Mouse (Mus musculus): ENCODE measurements around the gene Trp53i13.

The Trp53i13 gene

DNA sequence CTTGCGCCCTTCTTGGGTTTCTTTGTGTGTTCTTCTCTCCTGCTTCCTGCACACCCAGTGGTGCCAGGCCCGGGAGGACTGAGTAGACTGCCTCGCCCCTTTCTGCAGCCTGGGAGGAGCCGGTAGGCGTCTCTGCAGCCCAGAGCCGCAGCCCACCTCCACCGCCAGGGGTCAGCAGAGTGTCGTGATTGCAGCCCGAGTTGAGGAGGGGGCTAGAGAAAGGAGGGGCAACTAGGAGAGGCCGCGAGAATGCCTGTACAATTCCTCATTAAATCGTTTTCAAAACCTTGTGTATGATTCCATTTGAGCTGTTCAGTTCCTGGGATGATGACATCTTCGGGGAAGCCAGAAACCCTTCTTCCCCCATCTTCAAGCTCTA lies 24.7 kb downstream of the Trp53i13 start:
- DNase-seq = peak; percentile 91

DNA sequence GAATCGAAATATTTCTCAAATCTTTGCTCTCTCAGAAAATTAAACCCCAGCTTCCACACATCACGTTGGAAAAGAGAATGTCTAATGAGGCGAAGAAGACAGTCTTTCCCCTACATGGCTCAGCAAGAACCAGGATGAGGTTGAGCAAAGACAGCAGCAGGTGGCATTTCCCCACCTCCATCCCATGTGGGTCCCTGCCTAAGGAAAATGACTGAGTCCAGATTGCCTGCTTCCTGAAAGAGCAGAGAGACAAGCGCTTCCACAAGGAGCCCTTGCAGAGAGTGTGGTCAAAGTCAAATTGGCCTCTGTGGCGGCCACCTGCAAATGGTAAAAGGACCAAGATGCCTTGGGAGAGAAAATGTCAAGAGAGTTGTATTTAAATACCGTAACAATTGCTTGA lies 25.3 kb downstream of the Trp53i13 start:
- no peak for DNase-seq

DNA sequence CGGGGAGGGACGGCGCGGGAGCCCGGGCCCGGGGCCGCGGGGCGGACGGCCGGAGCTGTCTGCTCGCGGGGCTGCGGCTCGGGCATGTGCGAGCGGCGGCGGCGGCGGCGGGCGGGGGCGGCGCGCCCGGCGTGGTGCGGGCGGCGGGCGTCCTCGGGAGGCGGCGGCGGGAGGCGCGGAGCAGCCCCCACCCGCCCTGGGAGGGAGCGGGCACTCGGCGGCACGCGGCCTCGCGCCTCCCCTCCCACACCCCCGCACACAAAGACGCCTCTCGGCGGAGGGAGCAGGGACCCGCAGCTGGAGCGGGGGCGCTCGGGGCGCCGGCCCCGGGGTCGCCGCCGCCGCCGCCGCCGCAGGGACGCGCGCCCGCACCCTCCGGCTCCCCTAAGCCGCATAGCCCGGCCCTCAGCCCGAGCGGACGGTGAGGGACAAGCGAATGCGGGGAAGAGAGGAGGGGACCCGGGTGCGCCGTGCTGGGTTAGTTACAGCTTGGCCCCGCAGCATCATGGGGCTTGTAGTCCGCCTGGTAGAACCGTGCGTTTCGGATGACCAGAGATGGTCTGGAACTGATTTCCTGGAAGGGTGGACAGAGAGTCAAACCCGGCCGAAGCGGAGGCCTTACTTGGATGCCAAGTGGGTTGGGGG lies 26.1 kb downstream of the Trp53i13 start, which contains the start of gene Ankrd13b:
Gene Ankrd13b, minus strand, starts transcription at position 88 of the 645 bp plus-strand sequence.
- peak; percentile 67 for DNase-seq

DNA sequence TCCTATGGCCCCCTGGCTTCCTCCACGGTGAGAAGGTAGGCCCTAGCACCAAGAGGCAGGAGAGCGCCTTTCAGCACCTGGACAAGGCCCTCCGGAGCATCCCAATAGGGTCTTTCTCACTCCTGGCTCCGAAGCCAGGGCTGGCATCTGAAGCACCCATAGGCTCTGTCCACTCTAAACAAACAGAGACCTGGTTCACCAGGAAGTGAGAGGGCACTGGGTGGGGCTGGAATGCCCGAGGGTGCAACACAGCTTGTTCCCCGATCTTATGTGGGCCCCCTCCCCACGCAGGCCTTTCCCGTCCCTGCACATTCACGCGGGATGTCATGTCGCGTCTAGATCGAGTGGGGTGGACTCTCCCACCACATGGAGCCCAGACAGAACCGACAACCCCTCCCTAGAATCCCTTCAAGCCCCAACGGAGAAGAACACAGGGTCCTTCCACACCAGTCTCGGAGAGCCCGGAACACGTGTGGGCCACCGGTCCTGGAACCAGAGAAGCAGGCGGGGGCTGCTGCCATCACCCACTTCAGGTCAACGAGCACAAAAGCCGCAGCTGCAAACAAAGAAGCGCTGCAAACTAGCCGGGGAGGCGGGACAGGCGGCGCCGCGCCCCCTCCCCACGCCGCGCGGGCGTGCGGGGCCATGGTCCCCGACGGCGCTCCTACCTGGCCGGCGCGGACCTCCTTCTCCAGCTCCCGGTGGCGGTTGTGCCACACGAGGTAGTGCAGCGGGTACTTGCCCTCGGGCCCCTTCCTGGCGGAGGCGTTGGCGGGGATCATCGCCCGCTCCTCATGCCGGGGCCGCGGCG lies 26.8 kb downstream of the Trp53i13 start:
- DNase-seq = no peak

DNA sequence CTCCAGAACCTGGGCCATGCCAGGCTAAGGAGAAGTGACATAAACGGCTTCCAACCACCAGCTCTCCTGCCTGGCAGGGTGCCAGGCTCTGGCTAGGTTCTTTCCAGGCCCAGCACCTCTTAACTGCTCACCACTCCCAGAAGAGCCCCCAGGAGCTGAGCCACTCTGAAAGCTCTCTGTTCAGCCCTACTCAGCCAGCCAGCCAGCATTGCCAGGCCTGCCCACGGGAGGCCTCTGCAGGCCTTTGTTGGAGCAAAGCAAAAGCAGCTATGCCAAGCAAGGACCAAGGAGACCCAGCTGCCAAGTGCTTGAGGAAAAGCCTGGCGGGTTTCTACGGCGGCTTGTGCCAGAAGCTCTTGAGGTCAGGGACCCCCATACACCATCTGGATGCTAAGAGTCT lies 29.0 kb downstream of the Trp53i13 start:
- no peak for DNase-seq

DNA sequence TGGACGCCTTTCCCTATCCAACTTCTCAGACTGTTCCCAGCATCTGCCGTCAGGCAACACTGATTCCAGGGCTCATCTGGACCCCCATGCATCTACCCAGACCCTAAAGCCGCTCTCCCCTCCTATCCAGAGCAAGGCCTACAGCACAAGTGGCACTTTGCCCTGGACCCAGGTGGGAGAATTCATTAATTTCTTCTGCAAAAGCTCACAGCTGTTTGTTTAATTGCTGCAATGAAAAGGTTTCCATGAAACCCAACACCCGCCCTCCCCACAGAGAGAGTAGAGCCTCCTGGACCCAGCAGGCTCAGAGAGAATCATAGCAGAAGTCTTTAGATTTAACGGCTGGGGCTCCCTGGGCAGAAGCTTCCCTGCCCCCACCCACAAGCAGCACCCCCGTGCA lies 30.6 kb downstream of the Trp53i13 start:
- no peak for DNase-seq

DNA sequence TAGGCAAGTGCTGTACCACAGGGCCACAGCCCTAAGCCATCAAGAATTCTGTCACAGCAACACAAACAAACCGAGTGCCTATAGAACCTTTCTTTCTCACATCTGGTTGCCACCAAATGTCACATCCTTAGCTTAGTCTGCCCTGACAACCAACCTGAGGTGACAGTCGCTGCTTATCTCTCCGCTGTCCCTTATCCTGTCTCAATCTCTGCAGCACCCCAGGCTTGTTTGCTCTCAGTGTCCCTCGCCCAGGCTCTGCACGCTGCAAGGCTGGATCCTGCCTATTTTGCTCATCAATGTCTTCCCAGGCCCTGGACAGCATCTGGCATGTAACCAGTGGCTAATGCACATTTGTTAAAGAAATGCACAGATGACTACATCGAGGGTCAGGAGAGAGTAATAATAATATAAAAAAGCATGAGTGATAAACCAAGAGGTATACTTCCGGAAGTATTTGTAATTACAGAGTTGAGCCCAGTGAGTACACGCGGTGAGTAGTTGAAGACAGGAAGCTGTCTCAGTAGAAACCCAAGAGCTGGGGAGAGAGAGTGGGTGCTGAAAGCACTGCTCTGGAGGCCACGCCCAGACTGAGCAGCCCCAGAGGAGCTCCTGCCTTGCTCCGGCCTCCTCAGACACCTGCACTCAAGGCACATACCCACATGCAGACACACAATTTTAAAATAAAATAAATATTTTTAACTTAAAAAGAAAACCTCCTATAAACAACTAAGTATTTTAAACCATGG lies 32.1 kb downstream of the Trp53i13 start:
- DNase-seq = no peak

DNA sequence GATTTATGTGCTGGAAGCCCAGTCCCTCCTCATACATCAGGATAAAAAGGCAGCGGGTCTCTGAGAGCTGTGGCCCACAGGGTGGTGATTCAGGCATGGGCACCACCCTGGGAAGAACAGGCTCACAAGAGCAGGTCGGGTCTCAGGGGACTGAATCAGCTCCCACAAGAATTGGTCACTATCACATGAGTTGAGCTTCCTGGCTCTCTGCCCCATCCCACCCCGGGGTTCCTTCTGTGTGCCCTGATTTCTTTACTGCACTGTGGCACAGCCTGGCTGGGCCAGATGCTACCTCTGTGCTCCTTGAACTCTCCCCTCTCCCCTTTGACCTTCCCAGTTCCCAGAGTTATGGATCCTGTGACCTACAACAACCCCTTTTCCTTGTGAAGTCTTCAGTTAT lies 32.7 kb downstream of the Trp53i13 start:
- DNase-seq = no peak

DNA sequence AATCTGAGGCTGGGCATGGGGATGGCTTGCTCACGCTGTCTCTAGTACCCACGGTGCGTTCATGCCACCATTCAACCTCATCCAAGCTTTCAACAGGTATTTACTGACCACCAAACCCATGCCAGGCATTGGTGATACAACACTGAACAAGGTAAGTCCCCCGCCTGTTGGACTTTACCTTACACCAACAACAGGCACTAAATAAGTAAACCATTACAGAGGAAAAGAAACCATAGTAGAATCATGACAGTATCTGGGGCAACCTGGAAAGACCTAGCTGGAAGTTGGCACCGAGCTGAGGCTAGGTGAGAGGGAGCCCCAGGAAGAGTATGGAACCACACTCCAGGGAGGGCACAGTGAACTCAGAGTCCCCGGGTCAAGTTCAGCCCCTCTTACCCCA lies 38.9 kb downstream of the Trp53i13 start:
- DNase-seq = no peak

DNA sequence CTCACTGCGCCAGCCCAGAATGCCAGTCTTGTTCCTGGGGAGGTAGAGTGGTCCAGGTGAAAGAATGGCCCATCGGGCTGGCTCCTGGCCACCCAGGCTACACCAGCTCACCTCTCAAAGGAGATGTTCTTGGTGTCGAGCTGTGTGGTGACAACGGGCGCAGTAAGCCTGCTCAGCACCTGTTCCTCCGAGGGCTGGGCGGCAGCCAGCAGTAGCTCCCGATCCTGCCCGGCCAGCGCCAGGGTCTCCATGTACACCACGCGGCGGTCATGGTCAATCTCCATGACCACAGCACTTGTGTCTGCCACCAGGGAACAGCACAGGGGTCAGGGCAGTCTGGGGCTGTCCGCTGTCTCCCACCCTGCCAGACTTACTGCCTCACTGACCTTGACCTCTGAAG lies 39.6 kb downstream of the Trp53i13 start:
- DNase-seq = no peak

DNA sequence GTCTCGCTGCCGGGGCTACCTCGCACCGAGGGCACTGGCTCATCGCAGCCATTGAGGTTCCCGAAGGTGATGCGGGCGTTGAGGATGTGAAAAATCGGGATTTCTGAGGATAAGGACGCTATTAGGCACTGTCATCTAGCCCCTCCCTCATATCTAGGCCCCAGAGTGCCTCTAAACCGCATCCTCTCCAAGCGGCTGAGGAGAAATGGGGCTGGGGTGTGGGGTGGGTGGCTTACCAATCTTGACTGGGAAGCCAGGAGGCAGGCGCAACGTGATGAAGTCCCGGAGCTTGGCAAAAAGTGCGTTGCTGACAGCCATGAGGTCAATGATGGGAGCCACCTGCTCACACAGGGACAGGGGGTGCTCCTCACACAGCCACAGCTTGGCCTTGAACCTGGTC lies 43.0 kb downstream of the Trp53i13 start:
- DNase-seq = no peak

DNA sequence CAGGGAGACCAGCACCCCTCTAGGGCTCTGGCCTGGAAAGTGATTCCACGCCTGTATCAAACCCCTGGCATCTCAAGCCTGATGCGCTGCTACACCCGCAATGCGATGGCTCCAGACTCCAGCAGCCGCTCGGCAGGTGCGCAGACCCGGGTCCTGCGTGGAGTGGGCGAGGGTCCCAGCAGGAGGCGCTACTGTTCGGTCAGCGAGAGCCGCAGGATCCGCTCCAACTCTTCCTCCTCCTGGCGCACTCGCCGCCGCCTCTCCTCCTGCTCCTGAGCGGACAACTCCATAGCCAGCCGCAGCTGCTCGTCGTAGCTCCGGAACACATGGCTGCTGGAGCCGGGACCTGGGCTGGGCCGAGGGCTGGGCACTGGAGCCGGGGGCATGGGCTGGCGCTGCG lies 44.4 kb downstream of the Trp53i13 start:
- no peak for DNase-seq

DNA sequence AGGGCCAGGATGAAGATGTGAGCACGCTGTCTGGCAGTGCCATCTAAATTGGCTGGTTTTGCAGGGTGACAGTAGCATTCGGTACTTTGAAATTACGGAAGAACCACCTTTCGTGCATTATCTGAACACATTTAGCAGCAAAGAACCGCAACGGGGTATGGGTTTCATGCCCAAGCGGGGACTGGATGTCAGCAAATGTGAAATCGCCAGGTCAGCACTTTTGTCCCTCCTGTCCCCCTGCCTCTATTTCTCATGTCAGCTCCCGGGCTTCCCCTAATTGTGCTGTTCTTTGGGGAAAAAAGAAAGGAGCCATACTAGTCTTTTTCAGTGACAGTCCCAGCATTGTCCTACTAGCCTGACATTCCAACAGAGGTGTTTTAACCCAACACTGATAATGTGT lies 47.4 kb downstream of the Trp53i13 start:
- no peak for DNase-seq

DNA sequence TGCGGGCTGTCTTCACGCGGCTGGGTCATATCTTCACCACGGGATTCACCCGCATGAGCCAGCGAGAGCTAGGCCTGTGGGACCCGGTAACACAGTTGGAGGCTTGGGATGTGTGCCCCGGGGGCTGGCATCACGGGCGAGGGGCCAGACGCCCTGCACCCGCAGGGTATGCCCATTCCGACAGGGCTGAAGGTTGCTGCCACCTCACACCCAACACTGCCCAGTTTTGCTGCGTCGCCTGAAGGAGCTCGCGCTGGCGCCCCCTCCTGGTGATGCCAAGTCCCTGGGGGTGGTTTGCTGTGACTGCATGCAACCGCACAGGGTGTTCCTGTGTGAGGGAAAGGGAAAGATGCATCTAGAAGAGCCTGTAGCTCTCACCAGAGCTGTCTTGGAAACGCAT lies 48.0 kb downstream of the Trp53i13 start:
- DNase-seq = peak; percentile 78

DNA sequence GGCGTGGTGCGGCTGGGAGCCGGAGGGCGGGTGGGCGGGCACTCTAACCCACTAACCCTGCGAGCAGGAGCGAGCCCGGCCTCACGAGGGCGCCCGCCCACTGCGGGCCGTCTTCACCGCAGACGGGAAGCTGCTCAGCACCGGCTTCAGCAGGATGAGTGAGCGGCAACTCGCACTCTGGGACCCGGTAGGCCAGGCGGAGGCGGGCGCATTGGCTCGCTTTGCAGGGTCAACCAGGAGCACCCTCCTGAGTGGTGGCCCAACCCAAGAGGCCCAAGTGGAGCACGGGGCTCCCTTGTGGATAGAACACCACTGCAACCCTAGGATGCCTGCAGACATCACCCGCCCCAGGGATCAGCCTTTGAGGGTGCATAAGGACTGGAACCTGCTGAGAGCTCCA lies 48.6 kb downstream of the Trp53i13 start:
- peak; percentile 77 for DNase-seq

DNA sequence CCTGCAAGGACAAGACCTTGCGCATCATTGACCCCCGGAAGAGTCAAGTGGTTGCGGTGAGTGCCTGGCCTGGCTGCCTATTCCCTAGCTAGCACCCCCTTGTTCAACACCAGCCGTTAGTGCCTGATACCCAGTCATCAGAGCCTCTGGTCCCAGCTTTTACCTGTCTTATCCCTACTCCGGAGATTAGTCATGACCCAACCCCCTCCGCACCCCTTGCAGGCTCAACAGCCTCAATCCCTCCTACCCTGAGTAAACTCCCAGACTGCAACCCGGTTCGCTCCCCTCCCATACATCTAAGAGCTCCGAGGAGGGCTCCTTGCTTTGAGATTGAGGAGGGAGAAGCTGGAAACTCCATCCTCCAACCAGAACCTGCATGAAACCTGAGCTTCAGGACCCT lies 49.2 kb downstream of the Trp53i13 start:
- no peak for DNase-seq

DNA sequence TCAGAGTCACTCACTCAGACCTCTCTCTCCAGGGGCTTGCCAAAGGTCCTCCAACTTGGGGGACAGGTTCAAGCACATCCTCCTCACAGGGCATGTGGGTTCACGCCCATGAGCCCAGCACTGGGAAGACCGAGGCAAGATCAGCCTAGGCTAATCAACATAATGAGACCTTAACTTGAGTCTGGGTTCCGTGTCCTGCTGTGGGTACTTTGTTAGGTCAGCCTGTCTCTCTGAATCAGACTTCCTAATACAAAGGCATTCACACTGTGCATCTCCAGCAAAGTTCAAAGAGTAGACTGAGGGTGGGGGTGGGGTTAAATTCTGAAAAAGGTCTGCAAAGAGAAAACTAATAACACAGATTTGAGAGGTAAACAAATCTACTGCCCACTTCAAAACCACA lies 50.7 kb downstream of the Trp53i13 start:
- DNase-seq = no peak

DNA sequence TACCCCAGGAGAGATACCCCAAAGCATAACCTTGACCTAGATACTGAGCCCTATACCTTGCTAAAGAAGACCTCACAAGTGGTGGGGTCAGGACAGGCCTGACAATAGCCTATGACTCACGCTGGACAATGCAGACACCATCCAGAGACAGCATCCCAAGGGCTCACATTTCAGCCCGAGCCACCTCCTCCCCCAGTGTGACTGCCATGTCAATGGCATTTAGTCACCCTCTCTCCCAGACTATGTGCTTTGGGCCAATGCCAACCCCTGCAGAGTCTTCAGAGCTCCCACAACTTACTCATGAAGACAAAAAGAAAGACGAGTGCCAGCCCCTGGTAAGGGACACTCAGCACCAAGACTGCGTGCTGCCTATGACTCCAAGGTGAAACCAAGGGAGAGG lies 51.1 kb downstream of the Trp53i13 start:
- DNase-seq = no peak

DNA sequence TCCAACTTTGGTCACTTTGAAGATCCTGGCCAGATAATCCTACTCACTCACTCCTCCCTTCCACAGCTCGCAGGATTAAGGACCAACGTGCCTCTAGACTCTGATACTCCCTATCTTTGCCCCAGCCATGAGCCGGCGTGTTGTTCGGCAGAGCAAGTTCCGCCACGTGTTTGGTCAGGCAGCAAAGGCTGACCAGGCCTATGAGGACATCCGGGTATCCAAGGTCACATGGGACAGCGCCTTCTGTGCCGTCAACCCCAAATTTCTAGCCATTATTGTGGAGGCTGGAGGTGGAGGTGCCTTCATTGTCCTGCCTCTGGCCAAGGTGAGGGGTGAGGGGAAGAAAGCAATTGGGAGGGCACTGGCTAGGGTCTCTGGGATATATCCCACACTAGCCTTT lies 52.0 kb downstream of the Trp53i13 start:
- DNase-seq = no peak

DNA sequence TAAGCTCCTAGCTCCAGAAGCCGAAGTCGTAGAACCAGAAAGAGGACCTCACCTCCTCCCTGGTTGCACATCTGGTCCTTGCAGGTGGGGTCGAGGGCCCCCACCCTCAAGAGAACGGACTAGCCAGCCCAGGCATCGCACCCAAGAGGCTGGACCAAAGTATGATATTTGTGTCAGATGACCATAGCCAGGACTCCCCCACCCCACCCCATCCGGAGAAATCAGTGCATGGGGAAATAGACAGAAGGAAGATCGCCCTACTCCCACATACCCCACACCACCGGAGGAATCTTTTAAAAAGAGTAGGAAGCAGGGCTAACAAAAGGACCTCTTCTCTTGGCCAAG lies 52.7 kb downstream of the Trp53i13 start:
- no peak for DNase-seq

DNA sequence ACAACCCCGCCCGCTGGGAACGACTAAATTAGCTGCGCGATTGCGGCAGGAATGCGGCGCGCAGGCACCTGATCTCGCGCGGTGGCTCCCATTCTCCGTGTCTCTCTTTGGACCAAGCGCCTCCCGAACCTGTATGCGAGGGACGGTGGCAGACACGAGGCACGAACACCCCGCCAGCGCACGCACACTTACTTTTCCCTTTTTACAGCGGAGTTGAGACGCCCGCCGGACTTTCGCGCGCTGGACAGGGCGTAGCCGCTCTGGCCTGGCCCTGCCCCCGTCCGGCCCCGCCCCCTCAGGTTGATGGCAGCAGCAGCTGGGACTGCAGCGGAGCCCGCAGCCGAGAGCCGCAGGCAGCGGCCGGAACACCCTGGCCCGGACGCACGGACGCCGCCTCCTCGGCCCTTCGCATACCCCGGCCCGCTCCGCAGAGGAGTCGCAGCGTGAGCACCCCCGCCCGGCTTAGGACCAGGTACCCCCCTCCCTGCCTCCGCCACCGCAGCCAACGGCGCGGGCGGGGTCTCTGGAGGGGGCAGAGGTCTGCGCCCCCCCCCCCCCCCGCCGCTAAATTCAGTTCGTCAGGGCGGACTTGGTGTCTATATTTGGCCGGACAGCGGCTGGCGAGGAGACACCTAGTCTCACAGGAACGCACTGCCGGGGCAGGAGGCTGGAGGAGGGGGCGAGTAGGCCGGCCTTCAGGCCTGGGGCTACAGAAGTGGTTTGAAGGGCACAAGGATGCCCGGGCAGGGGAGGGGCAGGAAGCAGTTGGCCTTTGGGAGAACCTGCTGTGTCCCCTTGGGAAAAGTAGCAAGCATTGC lies 53.3 kb downstream of the Trp53i13 start, which contains the start of gene Coro6:
Gene Coro6, plus strand, starts transcription at position 129 of the 818 bp plus-strand sequence.
- peak; percentile 74 for DNase-seq

DNA sequence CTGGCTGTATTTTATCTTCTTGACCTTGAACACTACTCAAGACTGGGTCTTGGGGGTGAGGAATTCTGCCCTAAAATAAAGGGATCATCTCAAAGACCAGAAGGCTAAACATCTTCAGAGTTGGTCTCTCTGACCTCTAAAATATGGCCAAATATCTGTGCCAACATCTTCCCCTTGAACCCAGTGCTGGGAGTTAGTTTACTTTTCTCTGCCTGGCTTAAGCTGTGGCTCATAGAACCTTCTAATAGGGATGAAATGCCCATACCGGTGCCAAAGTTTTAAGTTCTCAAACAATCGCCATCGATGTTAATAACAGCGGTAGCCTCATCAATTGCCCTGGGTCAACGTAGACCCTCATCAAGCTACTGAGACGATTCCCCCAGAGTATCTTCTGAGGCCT lies 53.9 kb downstream of the Trp53i13 start:
- no peak for DNase-seq

Data from liver (tissue).